Mouse (Mus musculus) spleen, adult 2 months (tissue): ENCODE measurements around the gene Zfhx3. TPM values are rescaled to one million over a fixed set of nuclear protein-coding genes. Genes with fewer than 3 reads are reported as not detected.

ENCODE experiments used
- DNase-seq, 2 experiments: peaks; one replicate each; pipeline versions ENCODE4 v3.0.0 to v3.0.0-alpha.2; 2012 to 2021; ENCODE audit warnings: low spot score in 2 of 2, low read depth in 1 of 2
- H3K27ac ChIP-seq: fragments of 200-500 bp; 2 replicates; pipeline ENCODE4 v1.5.1; 2012; ENCODE audit warnings: low read length, inconsistent platforms; ENCODE audit not compliant: insufficient read depth
- H3K27me3 ChIP-seq: fragments of 200-500 bp; 2 replicates; pipeline ENCODE4 v1.6.1; 2012; ENCODE audit warnings: mild to moderate bottlenecking, moderate library complexity, low read length, inconsistent platforms; ENCODE audit not compliant: control insufficient read depth, insufficient read depth
- H3K36me3 ChIP-seq: fragments of 200-500 bp; 2 replicates; pipeline ENCODE4 v1.6.1; 2012; ENCODE audit warnings: mild to moderate bottlenecking, low read length, inconsistent platforms; ENCODE audit not compliant: control insufficient read depth, insufficient read depth
- H3K4me1 ChIP-seq: fragments of 200-500 bp; 2 replicates; pipeline ENCODE4 v1.6.1; 2011; ENCODE audit warnings: inconsistent platforms; ENCODE audit not compliant: control insufficient read depth, insufficient read depth, insufficient read length
- H3K4me3 ChIP-seq: fragments of 200-500 bp; 2 replicates; pipeline ENCODE4 v1.5.1; 2011; ENCODE audit warnings: mild to moderate bottlenecking, inconsistent platforms; ENCODE audit not compliant: insufficient read depth, insufficient read length; ENCODE audit errors: extremely low read depth
- CTCF ChIP-seq: fragments of 200-500 bp; IDR thresholded peaks from 2 replicates; pipeline ENCODE4 v1.5.1; 2011; ENCODE audit warnings: mild to moderate bottlenecking, inconsistent platforms; ENCODE audit not compliant: insufficient read depth, insufficient read length, insufficient replicate concordance; ENCODE audit errors: extremely low read depth
- POLR2A ChIP-seq: fragments of 200-500 bp; IDR thresholded peaks from 2 replicates; pipeline ENCODE4 v1.6.1; 2011; ENCODE audit warnings: low read depth, low read length, inconsistent platforms
- WGBS: fragments of 180-500 bp; shearing (Covaris S2); methylation state at CpG from one replicate; pipeline ENCODE4 v1.1.7; 2018; 5-methylcytosine and 5-hydroxymethylcytosine counted together
- polyA plus RNA-seq: library from polyadenylated mRNA; depleted of rRNA; stranded (reverse); fragments of >200 nt; gene quantifications from 2 replicates; pipeline ENCODE4 v1.2.3, GENCODE M21; 2012

The Zfhx3 gene
- polyA plus RNA-seq, 1 experiment: 1.5 TPM

DNA sequence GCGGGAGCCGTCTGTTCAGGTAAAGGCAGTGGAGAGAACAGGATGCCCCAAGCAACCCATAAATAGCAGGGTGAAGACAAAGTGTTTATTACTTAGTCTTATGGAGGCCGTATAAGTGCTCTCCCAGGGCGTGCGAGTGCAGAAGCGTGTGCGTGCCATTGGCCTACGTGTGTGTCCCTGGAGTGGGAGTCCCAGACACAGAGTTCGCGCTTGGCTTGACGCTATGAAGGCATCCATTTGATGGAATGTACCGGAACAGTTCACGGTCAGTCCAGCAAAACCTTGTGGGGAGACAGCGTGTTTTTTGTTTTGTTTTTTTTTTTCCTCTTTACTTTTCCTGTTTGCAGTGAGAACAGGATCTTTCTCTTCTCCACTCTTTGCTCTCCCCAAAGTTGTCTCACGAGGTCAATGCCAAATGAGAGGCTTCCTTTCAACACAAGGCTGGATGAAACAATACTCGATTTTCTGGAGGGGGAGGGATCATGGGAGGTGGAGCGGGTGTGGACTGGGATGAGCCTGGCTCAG, 732.6 kb downstream of the Zfhx3 start:
- H3K4me3 ChIP-seq: no peak overlapping the region
- H3K27me3 ChIP-seq: no peaks in the 10 kb centered on the region
- DNase-seq: no peak
- H3K36me3 ChIP-seq: no peaks in the 10 kb centered on the region
- no peaks in the 10 kb centered on the region for H3K4me1 ChIP-seq
- WGBS: 89% methylated on average over 17 of the region's 17 CpGs
- peak overlapping the region; percentile 33; the same call in 1 of the 2 replicates for H3K27ac ChIP-seq
- TF ChIP-seq POLR2A (no peak), CTCF (no peak)

DNA sequence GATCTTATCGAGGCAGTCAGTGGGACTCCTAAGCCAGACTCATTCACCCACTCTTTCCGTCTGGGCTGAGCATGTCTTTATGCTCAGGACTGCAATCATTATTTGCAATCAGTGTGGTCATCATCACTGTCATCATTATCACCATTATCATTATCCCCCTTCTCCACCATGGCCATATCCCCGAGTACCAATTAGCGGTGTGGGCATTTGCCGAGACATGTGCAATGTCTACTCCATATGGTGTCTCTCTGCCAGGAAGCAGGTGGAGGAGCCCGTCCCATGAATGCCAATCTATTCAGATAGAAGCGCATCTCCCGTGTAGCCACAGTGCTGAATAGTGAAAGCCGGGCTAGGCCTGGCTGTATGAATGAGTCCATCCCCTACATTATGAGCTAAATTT, 747.2 kb downstream of the Zfhx3 start:
- DNase-seq: no peak
- Histone ChIP-seq H3K4me3 (no peak overlapping the region), H3K4me1 (peaks cover 7% of the 10 kb centered on the region; the same call in 1 of the 2 replicates), H3K27me3 (no peaks in the 10 kb centered on the region), H3K27ac (no peak overlapping the region), H3K36me3 (no peaks in the 10 kb centered on the region)
- WGBS: 93% methylated on average over 9 of the region's 9 CpGs
- TF ChIP-seq POLR2A: no peak
- no peak for TF ChIP-seq CTCF

DNA sequence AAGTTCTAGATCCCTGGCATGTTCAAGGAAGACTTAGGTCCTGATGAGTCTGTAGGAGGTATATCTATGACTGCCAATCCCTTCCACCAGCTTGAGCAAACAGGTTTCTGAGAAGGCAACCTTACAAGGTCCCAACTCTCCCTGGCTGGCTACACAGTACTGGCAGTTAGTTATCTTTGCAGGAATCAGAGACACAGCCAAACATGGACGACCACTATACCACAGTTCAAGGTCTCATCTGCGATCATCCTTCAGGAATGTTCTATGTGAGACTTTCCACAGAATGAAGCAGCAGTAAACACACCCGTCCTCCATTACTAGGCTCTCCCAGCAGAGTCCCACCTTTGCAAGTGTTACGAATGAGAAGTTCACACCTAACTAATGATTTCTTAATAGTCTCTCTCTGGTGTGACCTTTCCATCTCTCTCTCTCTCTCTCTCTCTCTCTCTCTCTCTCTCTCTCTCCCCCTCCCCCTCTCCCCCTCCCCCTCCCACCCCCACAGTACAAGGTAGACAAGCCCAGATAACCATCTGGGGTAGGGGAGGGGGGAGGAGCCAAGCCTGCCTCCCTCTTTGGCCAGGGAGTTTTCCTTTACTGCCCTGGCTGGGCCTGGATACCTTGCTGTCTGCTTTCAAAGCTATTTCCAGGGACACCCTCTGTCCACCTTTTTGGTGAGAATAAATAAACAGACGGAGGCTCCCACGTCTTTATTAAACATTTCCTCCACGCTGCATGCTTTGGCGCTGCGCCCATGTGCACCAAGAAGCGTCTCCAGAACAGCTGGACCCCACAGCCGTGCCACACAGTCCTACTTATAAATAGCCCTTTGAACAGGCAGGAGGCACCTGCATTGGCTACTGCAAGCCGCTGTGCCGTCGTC, 748.4 kb downstream of the Zfhx3 start:
- TF ChIP-seq CTCF: no peak
- TF ChIP-seq POLR2A: no peak
- DNase-seq: no peak
- Histone ChIP-seq H3K27ac (no peak overlapping the region), H3K4me3 (no peak overlapping the region), H3K27me3 (peaks cover 8% of the 10 kb centered on the region), H3K4me1 (peaks cover 7% of the 10 kb centered on the region; the same call in 1 of the 2 replicates), H3K36me3 (no peaks in the 10 kb centered on the region)
- 33% methylated on average over 14 of the region's 14 CpGs for WGBS

DNA sequence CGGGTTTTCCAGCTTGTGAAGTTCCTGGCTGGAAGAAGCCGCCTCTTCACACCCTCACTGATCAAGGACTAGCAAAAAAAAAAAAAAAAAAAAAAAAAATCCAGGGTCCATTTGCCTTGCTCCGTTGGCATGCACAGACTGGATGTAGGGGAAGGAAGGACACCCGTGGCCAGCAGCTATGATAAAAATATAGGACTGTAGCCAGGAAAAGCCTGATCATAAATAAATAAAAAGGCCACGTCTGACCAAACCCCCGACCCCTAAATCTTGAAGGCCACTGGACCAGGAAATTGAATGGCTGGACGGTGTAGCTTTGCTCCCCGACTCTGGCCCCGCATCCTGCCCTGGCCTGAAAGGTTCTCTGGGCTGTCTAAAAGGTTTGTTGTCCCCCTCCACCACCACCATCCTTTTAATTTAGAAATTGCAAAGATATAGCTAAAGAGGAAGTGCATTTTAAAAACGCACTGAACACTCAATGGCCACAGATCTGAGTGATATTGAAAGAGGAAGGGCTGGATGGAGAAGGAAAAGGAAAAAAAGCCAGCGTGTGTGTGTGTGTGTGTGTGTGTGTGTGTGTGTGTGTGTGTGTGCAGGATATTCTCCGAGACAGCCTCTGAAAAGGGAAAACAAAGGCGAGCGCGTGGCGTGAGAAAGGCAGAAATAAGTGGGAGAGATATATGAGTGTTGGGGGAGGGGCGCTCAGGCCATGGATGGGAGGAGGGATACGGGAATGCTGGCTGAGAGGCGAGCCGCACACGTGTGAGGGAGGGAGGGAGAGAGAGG, 749.2 kb downstream of the Zfhx3 start:
- H3K36me3 ChIP-seq: no peaks in the 10 kb centered on the region
- WGBS: 3% methylated on average over 20 of the region's 21 CpGs
- peaks cover 16% of the 10 kb centered on the region for H3K27me3 ChIP-seq
- peak overlapping the region; percentile 57; the same call in 1 of the 2 replicates for H3K27ac ChIP-seq
- H3K4me3 ChIP-seq: peak overlapping the region; percentile 4; the same call in 1 of the 2 replicates
- peak in 1 of 2 experiments; percentile 40 for DNase-seq
- TF ChIP-seq CTCF (no peak), POLR2A (no peak)
- peaks cover 7% of the 10 kb centered on the region; the same call in 1 of the 2 replicates for H3K4me1 ChIP-seq

DNA sequence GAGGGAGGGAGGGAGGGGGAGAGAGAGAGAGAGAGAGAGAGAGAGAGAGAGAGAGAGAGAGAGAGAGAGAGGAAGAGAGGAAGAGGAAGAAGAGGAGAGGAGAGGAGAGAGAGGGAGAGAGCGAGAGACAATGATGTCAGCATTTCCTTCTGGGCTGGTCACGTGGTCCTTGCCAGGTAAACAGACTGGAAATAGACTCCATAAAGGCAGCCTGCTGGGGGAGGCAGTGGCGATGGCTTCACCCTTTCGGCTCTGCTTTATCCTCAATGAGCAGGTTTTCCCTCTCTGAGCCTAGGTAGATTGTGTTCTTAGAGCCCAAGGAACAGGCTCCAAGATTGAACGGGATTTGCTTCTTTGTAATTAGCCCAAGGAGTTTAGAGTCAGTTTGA, 749.8 kb downstream of the Zfhx3 start:
- peaks cover 17% of the 10 kb centered on the region for H3K27me3 ChIP-seq
- WGBS: 6% methylated on average over 5 of the region's 5 CpGs
- no peak overlapping the region for H3K27ac ChIP-seq
- peak overlapping the region; percentile 12; the same call in 1 of the 2 replicates for H3K4me3 ChIP-seq
- TF ChIP-seq POLR2A: no peak
- TF ChIP-seq CTCF: no peak
- peaks cover 7% of the 10 kb centered on the region; the same call in 1 of the 2 replicates for H3K4me1 ChIP-seq
- no peaks in the 10 kb centered on the region for H3K36me3 ChIP-seq
- no peak for DNase-seq

DNA sequence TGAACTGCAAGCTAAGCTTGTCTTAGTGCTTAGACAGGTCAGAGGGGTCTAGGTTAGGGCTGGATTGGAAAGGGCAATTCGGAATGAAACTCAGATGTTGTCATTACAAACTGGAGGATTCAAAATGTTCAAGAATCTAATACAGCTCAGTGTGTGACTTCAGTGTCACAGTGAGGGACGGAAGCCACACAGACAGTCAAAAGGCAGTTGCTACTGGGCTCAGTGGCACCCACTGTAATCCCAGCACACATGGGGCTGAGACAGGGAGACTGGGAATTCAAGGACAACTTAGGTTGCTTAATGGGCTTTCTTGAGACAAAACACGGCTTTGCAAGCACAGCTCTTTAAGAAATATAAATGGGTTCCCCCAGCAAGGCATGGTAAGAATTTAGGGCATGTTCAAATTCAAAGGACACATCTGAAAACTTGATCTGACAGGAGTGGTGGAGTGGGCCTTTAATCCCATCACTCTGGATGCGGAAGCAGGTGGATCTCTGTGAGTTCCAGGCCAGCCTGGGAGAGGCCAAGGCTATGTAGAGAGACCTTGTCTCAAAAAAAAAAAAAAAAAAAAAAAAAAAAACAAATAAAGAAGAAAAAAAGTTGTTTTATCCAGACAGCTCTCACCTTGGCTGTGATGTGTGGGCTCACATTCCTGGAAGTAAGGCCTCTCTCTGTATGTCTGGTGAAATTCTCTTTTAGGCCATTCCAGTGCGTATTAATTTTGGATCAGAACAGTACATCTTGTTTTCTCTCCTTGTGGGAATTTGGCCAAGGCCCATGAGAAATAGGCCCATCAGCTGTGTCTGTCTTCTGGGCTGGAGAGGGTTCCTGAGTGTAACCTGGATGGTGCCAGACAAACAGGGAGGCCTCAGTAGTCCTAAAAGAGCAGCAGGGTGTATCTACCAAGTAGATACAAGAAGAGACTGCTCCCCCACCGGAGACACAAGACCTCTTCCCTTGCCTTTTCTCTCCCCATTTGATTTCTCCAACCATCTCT, 750.5 kb downstream of the Zfhx3 start:
- Histone ChIP-seq H3K4me1 (peaks cover 7% of the 10 kb centered on the region; the same call in 1 of the 2 replicates), H3K27me3 (peaks cover 19% of the 10 kb centered on the region), H3K4me3 (no peak overlapping the region), H3K36me3 (no peaks in the 10 kb centered on the region), H3K27ac (no peak overlapping the region)
- DNase-seq: no peak
- TF ChIP-seq CTCF (no peak), POLR2A (no peak)
- 76% methylated on average over 6 of the region's 6 CpGs for WGBS
